Mouse (Mus musculus) MEL (cell line): ENCODE measurements around the gene Abl1. TPM values are rescaled to one million over a fixed set of nuclear protein-coding genes. Genes with fewer than 3 reads are reported as not detected.

Source experiments
- DNase-seq: peaks from one replicate; pipeline ENCODE4 v3.0.0; 2011; ENCODE audit warnings: low read depth, low spot score
- H3K27ac ChIP-seq: 2 replicates; pipeline ENCODE4 v1.5.1; 2012; ENCODE audit warnings: low read depth, mild to moderate bottlenecking, control low read depth, low read length, moderate library complexity; ENCODE audit not compliant: control insufficient read depth
- H3K27me3 ChIP-seq, 2 experiments: fragments of 150-350 bp in 1 of 2; sonication (generic) in 1 of 2; 2 replicates each; pipeline ENCODE4 v1.6.1; 2012; ENCODE audit warnings: low read length in 2 of 2, mild to moderate bottlenecking in 2 of 2, improper control_type of control experiment in 1 of 2, moderate library complexity in 1 of 2; ENCODE audit not compliant: insufficient read depth in 2 of 2, control insufficient read depth in 1 of 2
- H3K36me3 ChIP-seq, 2 experiments: 2 replicates each; pipeline ENCODE4 v1.6.1; 2012 to 2014; ENCODE audit warnings: low read length in 2 of 2, improper control_type of control experiment in 1 of 2, inconsistent platforms in 1 of 2, mild to moderate bottlenecking in 1 of 2; ENCODE audit not compliant: insufficient read depth in 2 of 2, control insufficient read depth in 1 of 2
- H3K4me1 ChIP-seq, 2 experiments: fragments of 150-350 bp in 1 of 2; sonication (generic) in 1 of 2; 2 replicates each; pipeline ENCODE4 v1.6.1; 2012; ENCODE audit warnings: low read length in 2 of 2, improper control_type of control experiment in 1 of 2, mild to moderate bottlenecking in 1 of 2; ENCODE audit not compliant: insufficient read depth in 2 of 2, control insufficient read depth in 1 of 2
- H3K4me3 ChIP-seq, 2 experiments: fragments of 150-350 bp in 1 of 2; sonication (generic) in 1 of 2; 2 replicates each; pipeline ENCODE4 v1.5.1; 2012; ENCODE audit warnings: low read depth in 2 of 2, low read length in 2 of 2, mild to moderate bottlenecking in 2 of 2, moderate library complexity in 2 of 2, control low read depth in 1 of 2, improper control_type of control experiment in 1 of 2; ENCODE audit not compliant: control insufficient read depth in 1 of 2, insufficient read depth in 1 of 2
- H3K79me2 ChIP-seq: 2 replicates; pipeline ENCODE4 v1.6.1; 2012; ENCODE audit warnings: mild to moderate bottlenecking, low read length, moderate library complexity; ENCODE audit not compliant: control insufficient read depth, poor library complexity, insufficient read depth
- H3K9ac ChIP-seq: 2 replicates; pipeline ENCODE4 v1.6.1; 2012; ENCODE audit warnings: low read depth, mild to moderate bottlenecking, control low read depth, low read length, moderate library complexity; ENCODE audit not compliant: control insufficient read depth, poor library complexity, severe bottlenecking
- H3K9me3 ChIP-seq: fragments of 150-350 bp; sonication (generic); replicated peaks from 2 replicates; pipeline ENCODE4 v1.6.1; 2012; ENCODE audit warnings: mild to moderate bottlenecking, low read length, improper control_type of control experiment, moderate library complexity; ENCODE audit not compliant: insufficient read depth
- CHD1 ChIP-seq: IDR thresholded peaks from 2 replicates; pipeline ENCODE4 v1.6.1; 2012; ENCODE audit warnings: low read depth, mild to moderate bottlenecking, inconsistent platforms, low read length, improper control_type of control experiment
- CTCF ChIP-seq, 3 experiments: IDR thresholded peaks in 2 of 3; conservative IDR thresholded peaks in 1 of 3; 2 replicates each; pipeline ENCODE4 v1.5.1; 2011 to 2012; ENCODE audit warnings: low read length in 3 of 3, low read depth in 2 of 3, mild to moderate bottlenecking in 2 of 3, improper control_type of control experiment in 1 of 3, inconsistent platforms in 1 of 3, mixed read lengths in 1 of 3, moderate library complexity in 1 of 3; ENCODE audit not compliant: control insufficient read depth in 1 of 3, insufficient read depth in 1 of 3, poor library complexity in 1 of 3, severe bottlenecking in 1 of 3
- ELF1 ChIP-seq: IDR thresholded peaks from 2 replicates; pipeline ENCODE4 v1.6.1; 2014; ENCODE audit warnings: low read depth, mild to moderate bottlenecking, inconsistent platforms, low read length, improper control_type of control experiment, moderate library complexity
- EP300 ChIP-seq, 2 experiments: IDR thresholded peaks; 2 replicates each; pipeline ENCODE4 v1.6.1; 2011; ENCODE audit warnings: improper control_type of control experiment in 2 of 2, low read length in 2 of 2, low read depth in 1 of 2, mild to moderate bottlenecking in 1 of 2
- GABPA ChIP-seq: IDR thresholded peaks from 2 replicates; pipeline ENCODE4 v1.6.1; 2012; ENCODE audit warnings: low read depth, mild to moderate bottlenecking, inconsistent platforms, low read length, improper control_type of control experiment, moderate library complexity
- GATA1 ChIP-seq: IDR thresholded peaks from 2 replicates; pipeline ENCODE4 v1.6.1; 2011; ENCODE audit warnings: low read depth, low read length, improper control_type of control experiment
- JUND ChIP-seq: IDR thresholded peaks from 2 replicates; pipeline ENCODE4 v1.6.1; 2011; ENCODE audit warnings: low read depth, mild to moderate bottlenecking, improper control_type of control experiment, low read length
- MAX ChIP-seq: IDR thresholded peaks from 2 replicates; pipeline ENCODE4 v1.6.1; 2011; ENCODE audit warnings: low read length, improper control_type of control experiment
- POLR2A ChIP-seq, 2 experiments: IDR thresholded peaks; 2 replicates each; pipeline ENCODE4 v1.6.1; 2011 to 2012; ENCODE audit warnings: low read length in 2 of 2, mild to moderate bottlenecking in 2 of 2, control low read depth in 1 of 2, improper control_type of control experiment in 1 of 2, low read depth in 1 of 2, moderate library complexity in 1 of 2; ENCODE audit not compliant: control insufficient read depth in 1 of 2, insufficient read depth in 1 of 2, poor library complexity in 1 of 2
- RAD21 ChIP-seq: IDR thresholded peaks from 2 replicates; pipeline ENCODE4 v1.6.1; 2011; ENCODE audit warnings: mild to moderate bottlenecking, low read depth, low read length, improper control_type of control experiment
- RCOR1 ChIP-seq: IDR thresholded peaks from 2 replicates; pipeline ENCODE4 v1.6.1; 2012; ENCODE audit warnings: low read depth, mild to moderate bottlenecking, inconsistent platforms, low read length, improper control_type of control experiment
- SIN3A ChIP-seq: IDR thresholded peaks from 2 replicates; pipeline ENCODE4 v1.6.1; 2012; ENCODE audit warnings: low read length, improper control_type of control experiment, inconsistent platforms
- SMC3 ChIP-seq: IDR thresholded peaks from 2 replicates; pipeline ENCODE4 v1.6.1; 2011; ENCODE audit warnings: low read depth, low read length, improper control_type of control experiment
- TBP ChIP-seq: IDR thresholded peaks from 2 replicates; pipeline ENCODE4 v1.8.0; 2011; ENCODE audit warnings: low read depth, low read length, improper control_type of control experiment
- TCF12 ChIP-seq: IDR thresholded peaks from 2 replicates; pipeline ENCODE4 v1.6.1; 2014; ENCODE audit warnings: low read depth, mild to moderate bottlenecking, inconsistent platforms, low read length, improper control_type of control experiment, moderate library complexity
- USF1 ChIP-seq: IDR thresholded peaks from 2 replicates; pipeline ENCODE4 v1.6.1; 2014; ENCODE audit warnings: low read depth, mild to moderate bottlenecking, inconsistent platforms, low read length, improper control_type of control experiment, moderate library complexity
- USF2 ChIP-seq, 2 experiments: IDR thresholded peaks; 2 replicates each; pipeline ENCODE4 v1.6.1; 2011 to 2012; ENCODE audit warnings: improper control_type of control experiment in 2 of 2, low read length in 2 of 2, borderline replicate concordance in 1 of 2, inconsistent platforms in 1 of 2, low read depth in 1 of 2, mild to moderate bottlenecking in 1 of 2; ENCODE audit not compliant: insufficient read depth in 1 of 2
- ZC3H11A ChIP-seq: IDR thresholded peaks from 2 replicates; pipeline ENCODE4 v1.6.1; 2012; ENCODE audit warnings: low read depth, mild to moderate bottlenecking, inconsistent platforms, low read length, improper control_type of control experiment
- ZMIZ1 ChIP-seq: IDR thresholded peaks from 2 replicates; pipeline ENCODE4 v1.6.1; 2012; ENCODE audit warnings: low read depth, mild to moderate bottlenecking, inconsistent platforms, low read length, improper control_type of control experiment, moderate library complexity
- ZNF384 ChIP-seq: IDR thresholded peaks from 2 replicates; pipeline ENCODE4 v1.6.1; 2012; ENCODE audit warnings: low read depth, mild to moderate bottlenecking, inconsistent platforms, low read length, improper control_type of control experiment
- polyA plus RNA-seq, 2 experiments: library from polyadenylated mRNA; stranded (reverse) in 1 of 2; unstranded in 1 of 2; fragments of >175 nt in 1 of 2; fragments of >200 nt in 1 of 2; gene quantifications; 2 replicates each; pipeline versions ENCODE4 v1.2.1 to v1.2.4; 2012; ENCODE audit warnings: low replicate concordance in 2 of 2, low read depth in 1 of 2; ENCODE audit not compliant: insufficient read length in 2 of 2, insufficient read depth in 1 of 2, missing spikeins in 1 of 2
- total RNA-seq: library from RNA; depleted of rRNA; stranded (reverse); fragments of 300-350 nt; gene quantifications from 2 replicates; pipeline ENCODE4 v1.2.3, GENCODE M21; 2012

The Abl1 gene
- total and polyA plus RNA-seq, 3 experiments: 21.3 to 47.1 TPM; not detected in 1

- Histone ChIP-seq H3K79me2 (peaks cover 2% of the 10 kb centered on the region; the same call in 1 of the 2 replicates), H3K27ac (no peak overlapping the region), H3K9ac (no peak overlapping the region), H3K36me3 (no peaks in the 10 kb centered on the region; a peak in 2 of 4 replicates), H3K4me3 (no peak overlapping the region), H3K27me3 (no peaks in the 10 kb centered on the region), H3K9me3 (no peaks in the 10 kb centered on the region), H3K4me1 (no peaks in the 10 kb centered on the region)
- TF ChIP-seq RCOR1: no peak
- no peak for TF ChIP-seq TBP
- no peak for TF ChIP-seq MAX
- TF ChIP-seq SMC3: no peak
- TF ChIP-seq CHD1: no peak
- TF ChIP-seq GATA1: no peak
- TF ChIP-seq USF2 (IDR thresholded peaks at IDR 0.05; ENCODE audit: borderline replicate concordance in 1 of 2, insufficient read depth in 1 of 2, low read depth in 1 of 2, low read length in 2 of 2): no peak
- no peak for TF ChIP-seq ZC3H11A
- no peak for TF ChIP-seq JUND
- TF ChIP-seq GABPA: no peak
- no peak for TF ChIP-seq SIN3A
- TF ChIP-seq RAD21: no peak
- no peak for TF ChIP-seq USF1
- TF ChIP-seq ELF1: no peak
- TF ChIP-seq CTCF (IDR thresholded peaks at IDR 0.05 in 2 of 3, conservative IDR thresholded peaks at IDR 0.05 in 1 of 3; ENCODE audit: control insufficient read depth in 1 of 3, insufficient read depth in 1 of 3, low read depth in 2 of 3, low read length in 3 of 3, poor library complexity in 1 of 3, severe bottlenecking in 1 of 3): no peak
- TF ChIP-seq TCF12: no peak
- no peak for TF ChIP-seq EP300 (IDR thresholded peaks at IDR 0.05; ENCODE audit: low read depth in 1 of 2, low read length in 2 of 2)
- no peak for TF ChIP-seq ZMIZ1
- no peak for TF ChIP-seq ZNF384
- DNase-seq: no peak
Observed at GRCm38 (mm10) chr2:31776479-31776878, 88.3 kb downstream of the Abl1 start.

GRCm38 (mm10) chr2:31779258-31779657 is 91.1 kb downstream of the Abl1 start:
- TF ChIP-seq POLR2A (IDR thresholded peaks at IDR 0.05; ENCODE audit: control insufficient read depth in 1 of 2, insufficient read depth in 1 of 2, low read depth in 1 of 2, low read length in 2 of 2, poor library complexity in 1 of 2) (no peak), RCOR1 (no peak), TBP (no peak)
- Histone ChIP-seq H3K27me3 (no peaks in the 10 kb centered on the region), H3K27ac (no peak overlapping the region), H3K9me3 (no peaks in the 10 kb centered on the region), H3K4me3 (no peak overlapping the region), H3K4me1 (no peaks in the 10 kb centered on the region), H3K36me3 (no peaks in the 10 kb centered on the region; a peak in 2 of 4 replicates), H3K79me2 (no peaks in the 10 kb centered on the region), H3K9ac (no peak overlapping the region)
- no peak for DNase-seq
